Mouse (Mus musculus): ENCODE measurements around the gene Tmed4. TPM values are rescaled to one million over a fixed set of nuclear protein-coding genes. Genes with fewer than 3 reads are reported as not detected.

Tmed4 gene
- polyA plus RNA-seq, 1 experiment from 2014 or later: 42.5 TPM

DNA sequence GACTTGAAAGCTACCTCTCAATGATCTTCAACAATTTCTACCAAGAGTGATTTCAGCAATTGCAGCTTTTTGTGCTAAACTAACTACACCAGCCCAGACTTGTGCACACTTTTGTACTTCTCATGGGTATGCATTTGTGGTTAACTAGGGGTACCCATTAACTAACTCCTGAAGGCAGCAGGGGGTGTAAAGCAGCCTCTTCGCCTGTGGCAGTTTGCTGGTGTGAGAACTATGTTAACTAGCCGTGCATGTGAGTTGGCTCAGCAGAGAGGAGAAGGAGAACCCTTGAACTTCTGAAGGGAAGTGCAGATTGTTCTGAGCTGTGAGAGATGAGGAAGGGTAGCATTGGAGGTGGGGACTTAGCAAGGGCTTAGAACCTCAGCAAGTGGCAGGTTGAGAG lies 28.1 kb upstream of the Tmed4 start:
- H3K36me3 ChIP-seq (ENCODE audit: control insufficient read depth, insufficient read depth): peaks cover 45% of the 10 kb centered on the region
- no peaks in the 10 kb centered on the region for H3K9me3 ChIP-seq (replicated peaks; ENCODE audit: control insufficient read depth, low read length)
- no peak for ATAC-seq (ENCODE audit: low read depth)
- no peak overlapping the region for H3K4me2 ChIP-seq (ENCODE audit: low read depth, low read length)
- H3K27ac ChIP-seq (ENCODE audit: low read length): no peak overlapping the region
- no peaks in the 10 kb centered on the region for H3K27me3 ChIP-seq (ENCODE audit: control insufficient read depth, insufficient read depth, low read depth, low read length)
- H3K4me3 ChIP-seq (ENCODE audit: low read depth, low read length): no peak overlapping the region
- WGBS (ENCODE audit: insufficient replicate concordance): 79% methylated on average over 2 of the region's 2 CpGs
- peaks cover 4% of the 10 kb centered on the region for H3K4me1 ChIP-seq (ENCODE audit: control insufficient read depth, low read depth, low read length)
- no peak overlapping the region for H3K9ac ChIP-seq (ENCODE audit: low read depth, low read length)

DNA sequence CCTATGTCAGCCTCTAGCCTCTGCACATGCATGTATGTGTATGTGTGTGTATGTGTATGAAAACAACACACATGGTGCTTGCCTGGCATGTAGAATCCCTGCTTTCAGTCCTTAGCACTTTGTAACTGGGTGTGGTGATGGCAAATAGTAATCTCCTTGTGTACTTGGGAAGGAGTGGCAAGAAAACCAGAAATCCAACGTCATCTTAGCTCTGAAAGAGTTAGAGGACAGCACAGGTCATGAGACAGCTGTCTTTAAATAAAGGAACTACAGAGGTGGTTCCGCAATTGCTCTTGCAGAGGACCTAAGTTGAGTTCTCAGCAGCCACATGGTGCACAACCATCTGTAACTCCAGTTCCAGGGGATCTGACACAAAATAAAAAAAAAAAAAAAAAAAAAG lies 24.8 kb upstream of the Tmed4 start:
- H3K27ac ChIP-seq (ENCODE audit: low read length): no peak overlapping the region

DNA sequence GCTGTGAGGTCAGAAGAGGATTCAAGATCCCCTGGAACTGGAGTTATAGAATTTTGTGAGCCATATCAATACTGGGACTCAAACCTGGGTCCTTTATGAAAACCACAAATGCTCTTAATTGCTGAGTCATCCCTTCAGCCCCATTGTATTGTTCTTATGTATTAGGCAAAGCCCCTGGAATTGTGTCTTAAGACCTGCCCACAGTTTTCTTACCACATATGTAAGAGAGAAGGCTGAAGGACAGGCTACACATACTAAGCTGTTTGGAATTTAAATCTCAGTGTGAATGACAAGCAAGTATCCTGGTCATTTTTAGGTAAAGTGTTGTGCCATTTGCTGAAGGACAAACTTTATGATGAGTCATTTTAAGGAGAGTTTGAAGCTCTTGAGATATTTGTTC lies 21.4 kb upstream of the Tmed4 start:
- ATAC-seq (ENCODE audit: low read depth): no peak
- Histone ChIP-seq H3K4me3 (ENCODE audit: low read depth, low read length) (no peak overlapping the region), H3K9ac (ENCODE audit: low read depth, low read length) (no peak overlapping the region), H3K36me3 (ENCODE audit: control insufficient read depth, insufficient read depth) (peaks cover 41% of the 10 kb centered on the region), H3K27me3 (ENCODE audit: control insufficient read depth, insufficient read depth, low read depth, low read length) (no peaks in the 10 kb centered on the region), H3K9me3 (replicated peaks; ENCODE audit: control insufficient read depth, low read length) (no peaks in the 10 kb centered on the region), H3K4me1 (ENCODE audit: control insufficient read depth, low read depth, low read length) (peaks cover 39% of the 10 kb centered on the region), H3K27ac (ENCODE audit: low read length) (peak overlapping the region; percentile 95), H3K4me2 (ENCODE audit: low read depth, low read length) (peak overlapping the region; percentile 80)

More for the DNA sequence above, 24.8 kb upstream of the Tmed4 start:
- Histone ChIP-seq H3K4me1 (ENCODE audit: control insufficient read depth, low read depth, low read length) (peaks cover 20% of the 10 kb centered on the region), H3K4me2 (ENCODE audit: low read depth, low read length) (no peak overlapping the region), H3K27me3 (ENCODE audit: control insufficient read depth, insufficient read depth, low read depth, low read length) (no peaks in the 10 kb centered on the region), H3K9ac (ENCODE audit: low read depth, low read length) (no peak overlapping the region), H3K36me3 (ENCODE audit: control insufficient read depth, insufficient read depth) (peaks cover 52% of the 10 kb centered on the region), H3K4me3 (ENCODE audit: low read depth, low read length) (no peak overlapping the region), H3K9me3 (replicated peaks; ENCODE audit: control insufficient read depth, low read length) (no peaks in the 10 kb centered on the region)
- no peak for ATAC-seq (ENCODE audit: low read depth)
- 75% methylated on average over 2 of the region's 2 CpGs for WGBS (ENCODE audit: insufficient replicate concordance)

DNA sequence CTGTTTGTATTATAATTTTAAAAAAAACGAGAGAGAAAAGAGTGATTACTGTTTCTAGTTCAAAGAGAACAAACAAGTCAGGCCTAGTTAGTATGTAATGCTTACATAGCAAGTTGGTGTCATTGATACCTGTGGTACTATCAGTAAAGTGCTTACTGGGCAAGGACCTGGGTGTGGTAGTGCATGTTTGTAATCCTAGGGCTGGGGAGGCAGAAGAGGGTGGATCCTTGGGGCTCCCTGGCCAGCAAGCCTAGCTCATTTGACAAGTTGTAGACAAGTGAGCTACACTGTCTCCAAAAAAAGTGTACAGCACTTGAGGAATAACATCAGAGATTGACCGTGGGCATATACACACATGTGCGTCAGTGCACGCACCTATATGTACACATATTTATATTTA lies 20.0 kb upstream of the Tmed4 start:
- Histone ChIP-seq H3K27ac (ENCODE audit: low read length) (peak overlapping the region; percentile 95), H3K4me3 (ENCODE audit: low read depth, low read length) (peak overlapping the region; percentile 20; the same call in 1 of the 2 replicates), H3K4me2 (ENCODE audit: low read depth, low read length) (peak overlapping the region; percentile 80), H3K9ac (ENCODE audit: low read depth, low read length) (peak overlapping the region; percentile 8; the same call in 1 of the 2 replicates), H3K9me3 (replicated peaks; ENCODE audit: control insufficient read depth, low read length) (no peaks in the 10 kb centered on the region), H3K4me1 (ENCODE audit: control insufficient read depth, low read depth, low read length) (peaks cover 43% of the 10 kb centered on the region), H3K27me3 (ENCODE audit: control insufficient read depth, insufficient read depth, low read depth, low read length) (no peaks in the 10 kb centered on the region), H3K36me3 (ENCODE audit: control insufficient read depth, insufficient read depth) (peaks cover 28% of the 10 kb centered on the region)
- ATAC-seq (ENCODE audit: low read depth): peak; percentile 75
- WGBS (ENCODE audit: insufficient replicate concordance): 70% methylated on average over 4 of the region's 4 CpGs

DNA sequence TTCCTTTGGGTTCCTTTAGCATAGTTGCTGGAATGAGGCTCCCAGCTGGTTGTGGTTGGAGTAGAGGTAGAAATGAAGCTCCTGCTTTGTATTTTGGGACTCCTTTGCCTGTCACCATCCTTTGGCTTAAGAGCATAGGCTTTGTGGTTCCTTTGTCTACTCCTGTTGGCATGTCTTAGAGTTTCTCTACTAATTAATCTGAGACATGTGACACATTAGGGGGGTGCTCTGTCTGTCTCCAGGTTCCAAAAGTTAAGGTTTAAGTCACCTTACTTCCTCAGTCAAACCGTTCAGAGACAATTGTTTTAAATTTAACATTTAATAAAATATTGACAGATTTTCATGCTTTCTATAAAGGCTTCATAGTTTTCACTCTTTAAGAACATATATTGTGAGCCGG lies 18.9 kb upstream of the Tmed4 start:
- H3K4me3 ChIP-seq (ENCODE audit: low read depth, low read length): peak overlapping the region; percentile 42
- H3K27me3 ChIP-seq (ENCODE audit: control insufficient read depth, insufficient read depth, low read depth, low read length): no peaks in the 10 kb centered on the region
- peak overlapping the region; percentile 80 for H3K4me2 ChIP-seq (ENCODE audit: low read depth, low read length)
- no peaks in the 10 kb centered on the region for H3K9me3 ChIP-seq (replicated peaks; ENCODE audit: control insufficient read depth, low read length)
- peaks cover 18% of the 10 kb centered on the region for H3K36me3 ChIP-seq (ENCODE audit: control insufficient read depth, insufficient read depth)
- peak overlapping the region; percentile 95 for H3K27ac ChIP-seq (ENCODE audit: low read length)
- peak overlapping the region; percentile 60 for H3K9ac ChIP-seq (ENCODE audit: low read depth, low read length)
- WGBS (ENCODE audit: insufficient replicate concordance): 80% methylated on average over 2 of the region's 2 CpGs
- H3K4me1 ChIP-seq (ENCODE audit: control insufficient read depth, low read depth, low read length): peaks cover 39% of the 10 kb centered on the region
- ATAC-seq (ENCODE audit: low read depth): no peak

DNA sequence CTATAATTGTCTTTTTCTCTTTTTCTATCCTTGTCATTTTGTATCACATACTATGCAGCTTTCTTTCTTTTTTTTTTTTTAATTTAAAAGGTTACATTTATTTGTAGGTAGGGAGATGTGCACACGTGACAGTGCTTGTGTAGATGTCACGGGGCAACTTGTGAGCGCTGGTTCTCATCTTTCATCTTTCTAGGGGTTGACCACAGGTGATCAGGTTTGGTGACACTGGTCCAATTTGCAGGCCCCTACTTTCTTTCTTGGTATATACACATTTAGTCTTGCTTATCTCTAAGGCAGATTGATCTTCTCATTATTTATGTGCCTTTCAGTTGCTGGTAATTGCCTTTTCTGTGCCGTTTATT lies 18.3 kb upstream of the Tmed4 start:
- peaks cover 12% of the 10 kb centered on the region for H3K36me3 ChIP-seq (ENCODE audit: control insufficient read depth, insufficient read depth)
- H3K9me3 ChIP-seq (replicated peaks; ENCODE audit: control insufficient read depth, low read length): no peaks in the 10 kb centered on the region
- peaks cover 39% of the 10 kb centered on the region for H3K4me1 ChIP-seq (ENCODE audit: control insufficient read depth, low read depth, low read length)
- peak overlapping the region; percentile 97 for H3K4me3 ChIP-seq (ENCODE audit: low read depth, low read length)
- H3K4me2 ChIP-seq (ENCODE audit: low read depth, low read length): peak overlapping the region; percentile 80
- 83% methylated on average over 4 of the region's 4 CpGs for WGBS (ENCODE audit: insufficient replicate concordance)
- H3K27ac ChIP-seq (ENCODE audit: low read length): peak overlapping the region; percentile 98
- ATAC-seq (ENCODE audit: low read depth): no peak
- peak overlapping the region; percentile 95 for H3K9ac ChIP-seq (ENCODE audit: low read depth, low read length)
- H3K27me3 ChIP-seq (ENCODE audit: control insufficient read depth, insufficient read depth, low read depth, low read length): no peaks in the 10 kb centered on the region

DNA sequence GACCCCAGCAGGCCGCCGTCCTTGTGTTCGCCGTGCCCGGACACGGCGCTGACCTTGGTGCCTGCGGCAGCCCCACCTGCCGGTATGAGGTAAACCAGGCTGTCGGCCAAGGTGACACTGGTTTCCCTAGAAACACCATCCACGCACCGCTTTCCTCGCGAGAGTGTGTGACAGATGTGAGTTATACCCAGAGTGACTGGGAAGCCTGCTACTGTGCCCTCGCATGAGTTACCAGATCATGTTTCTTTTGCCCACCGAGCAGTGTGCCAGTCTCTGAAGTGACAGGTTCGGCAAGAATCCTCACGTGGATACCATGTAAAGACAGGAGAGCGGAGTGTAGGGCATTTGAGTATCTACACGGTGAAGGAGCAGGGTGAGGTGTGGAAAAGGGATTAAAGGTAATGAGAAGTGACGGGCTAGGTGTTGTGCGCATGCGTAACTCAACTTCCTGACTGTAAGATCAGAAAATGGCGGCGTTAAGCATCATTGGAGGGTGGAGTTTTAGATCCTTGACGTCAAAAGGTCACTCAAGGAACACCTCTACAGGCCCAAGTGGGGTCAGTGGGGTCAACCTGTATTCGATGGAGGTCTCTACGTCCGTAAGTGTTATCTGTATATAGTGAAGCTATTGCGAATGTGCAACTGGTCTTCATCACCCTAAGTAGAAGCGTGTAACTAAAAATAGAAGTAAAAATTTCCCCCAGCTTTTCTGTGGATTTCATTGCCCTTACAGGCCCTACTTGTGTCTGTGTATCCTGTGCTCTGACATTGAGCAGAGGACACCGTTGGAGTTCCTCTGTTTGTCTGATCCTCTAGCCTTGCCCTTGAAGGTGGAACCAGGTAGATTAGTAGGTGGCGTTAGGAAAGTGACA lies 17.7 kb upstream of the Tmed4 start:
- 12% methylated on average over 33 of the region's 33 CpGs for WGBS (ENCODE audit: insufficient replicate concordance)
- Histone ChIP-seq H3K4me3 (ENCODE audit: low read depth, low read length) (peak overlapping the region; percentile 97), H3K4me2 (ENCODE audit: low read depth, low read length) (peak overlapping the region; percentile 80), H3K27ac (ENCODE audit: low read length) (peak overlapping the region; percentile 98), H3K27me3 (ENCODE audit: control insufficient read depth, insufficient read depth, low read depth, low read length) (no peaks in the 10 kb centered on the region), H3K36me3 (ENCODE audit: control insufficient read depth, insufficient read depth) (peaks cover 6% of the 10 kb centered on the region), H3K9ac (ENCODE audit: low read depth, low read length) (peak overlapping the region; percentile 95), H3K4me1 (ENCODE audit: control insufficient read depth, low read depth, low read length) (peaks cover 39% of the 10 kb centered on the region), H3K9me3 (replicated peaks; ENCODE audit: control insufficient read depth, low read length) (no peaks in the 10 kb centered on the region)
- peak; percentile 3; the same call in 1 of the 2 replicates for ATAC-seq (ENCODE audit: low read depth)

DNA sequence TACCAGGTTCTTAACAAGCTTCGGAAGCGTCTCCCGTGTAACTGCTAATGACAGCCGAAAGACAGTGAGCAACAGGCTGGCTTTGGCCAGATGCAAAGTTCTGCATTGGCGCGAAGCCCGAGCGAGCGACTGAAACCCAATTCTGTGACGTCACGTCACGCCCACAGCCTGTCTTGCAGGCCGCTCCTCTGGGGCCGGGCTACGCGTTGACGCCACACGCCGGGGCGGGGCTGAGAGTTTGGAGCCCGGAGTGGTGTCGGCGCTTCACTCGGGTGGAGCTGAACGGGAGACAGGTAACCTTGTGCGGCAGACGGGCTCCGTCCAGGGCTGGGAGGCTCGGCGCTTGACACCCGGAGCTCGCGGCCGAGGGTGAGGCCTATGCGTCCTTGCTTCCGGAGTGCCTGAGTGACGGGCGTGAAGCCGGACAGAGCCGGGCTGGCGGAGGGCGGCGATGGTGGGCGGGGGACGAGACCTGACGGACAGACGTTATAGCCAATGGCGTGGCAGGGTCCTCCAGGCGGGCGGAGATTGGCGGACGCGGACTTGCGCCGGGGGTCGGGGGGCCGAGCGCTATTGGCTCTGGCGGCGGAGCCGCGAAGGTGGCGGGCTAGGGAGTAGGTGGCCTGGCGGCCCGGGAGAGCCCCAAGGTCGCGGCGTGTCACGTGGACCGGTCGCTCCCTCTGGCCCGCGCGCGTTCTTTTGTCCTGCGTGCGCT lies 16.9 kb upstream of the Tmed4 start, which contains the start of gene Ogdh:
TSS of gene Ogdh (plus strand) at position 233 of the 715 bp plus-strand sequence.
- Histone ChIP-seq H3K9me3 (replicated peaks; ENCODE audit: control insufficient read depth, low read length) (no peaks in the 10 kb centered on the region), H3K4me1 (ENCODE audit: control insufficient read depth, low read depth, low read length) (peaks cover 39% of the 10 kb centered on the region), H3K27ac (ENCODE audit: low read length) (peak within 1 kb of the TSS; percentile 98), H3K9ac (ENCODE audit: low read depth, low read length) (peak within 1 kb of the TSS; percentile 95), H3K27me3 (ENCODE audit: control insufficient read depth, insufficient read depth, low read depth, low read length) (no peaks in the 10 kb centered on the region), H3K36me3 (ENCODE audit: control insufficient read depth, insufficient read depth) (no peaks in the 10 kb centered on the region), H3K4me3 (ENCODE audit: low read depth, low read length) (peak within 1 kb of the TSS; percentile 97), H3K4me2 (ENCODE audit: low read depth, low read length) (peak within 1 kb of the TSS; percentile 80)
- under 1% methylated on average over 68 of the region's 77 CpGs for WGBS (ENCODE audit: insufficient replicate concordance)
- peak; percentile 88 for ATAC-seq (ENCODE audit: low read depth)

DNA sequence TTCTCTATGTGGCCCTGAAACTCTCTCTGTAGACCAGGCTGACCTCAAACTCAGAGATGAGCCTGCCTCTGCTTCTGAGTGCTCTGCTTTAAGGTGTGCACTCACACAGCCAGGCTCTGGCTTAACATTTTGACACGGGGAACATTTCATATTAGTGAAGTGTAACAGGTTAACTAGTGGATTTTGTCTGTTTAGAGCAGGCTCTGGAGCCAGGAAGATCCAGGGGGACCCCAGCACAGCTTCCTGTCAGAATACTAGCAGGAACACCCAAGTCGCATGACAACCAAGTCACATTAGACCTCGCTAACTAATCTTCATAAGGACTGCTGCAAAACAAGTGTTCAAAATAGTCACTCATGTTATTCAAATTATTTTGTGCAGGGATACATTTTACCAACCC lies 16.2 kb upstream of the Tmed4 start:
- Histone ChIP-seq H3K4me2 (ENCODE audit: low read depth, low read length) (peak overlapping the region; percentile 80), H3K27me3 (ENCODE audit: control insufficient read depth, insufficient read depth, low read depth, low read length) (no peaks in the 10 kb centered on the region), H3K27ac (ENCODE audit: low read length) (peak overlapping the region; percentile 98), H3K4me3 (ENCODE audit: low read depth, low read length) (peak overlapping the region; percentile 97), H3K9me3 (replicated peaks; ENCODE audit: control insufficient read depth, low read length) (no peaks in the 10 kb centered on the region), H3K36me3 (ENCODE audit: control insufficient read depth, insufficient read depth) (no peaks in the 10 kb centered on the region), H3K4me1 (ENCODE audit: control insufficient read depth, low read depth, low read length) (peaks cover 36% of the 10 kb centered on the region), H3K9ac (ENCODE audit: low read depth, low read length) (peak overlapping the region; percentile 95)
- ATAC-seq (ENCODE audit: low read depth): no peak
- 27% methylated on average over 3 of the region's 3 CpGs for WGBS (ENCODE audit: insufficient replicate concordance)
